Mouse (Mus musculus) heart, embryonic 12.5 days (tissue): ENCODE results near the gene Olfr1508. TPM values are rescaled to one million over a fixed set of nuclear protein-coding genes. Genes with fewer than 3 reads are reported as not detected.

Experiments used
- polyA plus RNA-seq: library from polyadenylated mRNA; unstranded; fragments of >200 nt; fragmentation: Nextera tagmentation; extraction: Ambion mirVana; gene quantifications from 2 replicates; pipeline ENCODE4 v1.2.1, GENCODE M21; 2016

Gene Olfr1508
- polyA plus RNA-seq, 1 experiment from 2014 or later: not detected

Other genes starting within 250 kb of the Olfr1508 start
- 35.0 and 36.0 TPM in 2 replicates for gene Chd8, start 209.7 kb downstream of the Olfr1508 start, polyA plus RNA-seq
- gene Tox4, start 188.3 kb downstream of the Olfr1508 start, polyA plus RNA-seq: 35.8 and 41.5 TPM in 2 replicates
- gene Rab2b, start 187.9 kb downstream of the Olfr1508 start, polyA plus RNA-seq: 15.1 and 16.7 TPM in 2 replicates
- 29.3 and 30.7 TPM in 2 replicates for gene Mettl3, start 162.4 kb downstream of the Olfr1508 start, polyA plus RNA-seq
- 11.9 and 12.5 TPM in 2 replicates for gene Sall2, start 138.7 kb downstream of the Olfr1508 start, polyA plus RNA-seq
- not detected in 2 replicates for gene Olfr1513, start 111.1 kb downstream of the Olfr1508 start, polyA plus RNA-seq
- not detected in 2 replicates for gene Olfr1512, start 88.3 kb downstream of the Olfr1508 start, polyA plus RNA-seq
- not detected in 2 replicates for gene Olfr1511, start 70.1 kb downstream of the Olfr1508 start, polyA plus RNA-seq
- not detected in 2 replicates for gene Olfr1510, start 53.1 kb downstream of the Olfr1508 start, polyA plus RNA-seq
- not detected in 2 replicates for gene Olfr1509, start 24.5 kb downstream of the Olfr1508 start, polyA plus RNA-seq
- not detected in 2 replicates for gene Olfr1507, start 28.3 kb upstream of the Olfr1508 start, polyA plus RNA-seq